Mouse (Mus musculus) hematopoietic stem cell, adult 5-6 weeks (primary cell): ENCODE measurements at regions not wholly inside any gene's neighbourhood (a gene's known extent, or its start where the extent isn't known, plus 50 kb on each side); places are given as distances from the start of the nearest gene placed in this dataset.

Experiments
- ATAC-seq, 2 experiments: fragments of 125-278 bp in 1 of 2; replicated peaks in 1 of 2; 2 replicates each; pipeline ENCODE4 v1.8.0; 2016 to 2017; ENCODE audit warnings: inconsistent platforms in 2 of 2, mild to moderate bottlenecking in 2 of 2, moderate number of reproducible peaks in 2 of 2, low read depth in 1 of 2, moderate TSS enrichment in 1 of 2; ENCODE audit not compliant: low FRiP score in 2 of 2, poor library complexity in 2 of 2, severe bottlenecking in 2 of 2, insufficient read depth in 1 of 2, low TSS enrichment in 1 of 2

GRCm38 (mm10) chr1:41326861-41327480 is 521.6 kb downstream of the Tmem182 start:
- ATAC-seq, result no peak

DNA sequence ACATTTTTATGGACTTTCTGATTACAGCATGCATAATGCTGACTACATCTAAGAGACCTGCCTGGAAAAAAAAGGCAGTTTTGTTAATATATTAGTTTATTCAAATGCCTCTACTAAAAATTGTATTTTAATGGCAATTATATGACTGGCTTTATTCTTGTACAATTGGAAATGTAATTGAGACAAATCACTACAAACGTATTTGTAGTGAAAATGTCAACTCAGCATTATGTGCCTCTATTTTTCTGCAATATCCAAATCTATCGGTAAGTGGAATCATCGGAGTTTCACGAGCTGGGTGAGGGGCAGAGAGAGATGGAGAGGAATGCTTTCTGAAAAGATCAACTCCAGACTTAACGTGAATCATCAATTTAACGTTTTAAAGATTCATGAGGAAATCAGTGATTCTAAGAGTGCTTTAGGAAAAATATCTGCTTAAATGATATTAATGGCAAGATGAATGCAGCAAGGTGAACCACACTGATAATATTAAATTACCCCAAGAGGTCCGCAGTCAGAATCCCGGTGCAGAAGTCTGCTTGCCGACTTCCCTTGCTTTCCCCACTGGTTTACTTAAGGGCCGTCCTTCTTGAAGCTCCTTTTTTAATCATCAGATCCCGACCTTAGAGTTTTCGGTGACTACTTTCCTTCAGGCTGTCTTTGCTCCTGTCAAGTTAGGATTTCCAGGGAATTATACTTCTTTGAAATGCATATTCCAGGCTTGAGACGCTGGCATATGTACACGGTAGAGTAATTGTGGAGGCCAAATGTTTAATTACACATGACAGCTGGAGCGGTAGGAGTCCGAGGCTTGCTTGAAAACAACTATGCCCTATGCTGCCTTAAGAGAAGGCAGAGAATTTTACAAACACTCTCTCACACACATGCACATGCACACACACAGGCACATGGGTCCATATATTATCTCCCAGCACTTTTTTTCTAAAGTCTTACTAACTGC is 544.7 kb downstream of the Tmem182 start:
- no peak for ATAC-seq

- ATAC-seq, result no peak
Observed at GRCm38 (mm10) chr1:41359061-41359460, 553.7 kb downstream of the Tmem182 start.

- ATAC-seq, result no peak
Observed at GRCm38 (mm10) chr1:41361512-41361911, 556.1 kb downstream of the Tmem182 start.

DNA sequence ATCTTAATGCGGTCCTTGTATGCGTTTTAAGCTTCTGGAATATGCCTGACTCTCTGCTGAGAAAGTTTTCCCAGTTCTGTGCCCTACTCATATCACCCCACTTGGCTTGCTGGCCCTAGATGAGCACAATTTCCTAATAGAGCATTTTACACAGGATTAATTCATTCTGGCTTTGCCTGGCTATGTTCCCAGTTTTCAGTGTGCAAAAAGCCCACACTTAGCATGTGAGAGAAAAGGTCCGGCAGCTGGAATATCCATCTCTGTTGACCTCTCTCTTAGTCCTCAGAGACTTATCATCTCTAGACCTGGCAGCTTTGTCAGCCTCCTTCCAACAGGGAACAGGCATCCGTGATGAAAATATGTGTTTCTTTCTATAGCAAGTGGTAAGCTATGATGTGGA is 574.6 kb downstream of the Tmem182 start:
- ATAC-seq, result no peak

DNA sequence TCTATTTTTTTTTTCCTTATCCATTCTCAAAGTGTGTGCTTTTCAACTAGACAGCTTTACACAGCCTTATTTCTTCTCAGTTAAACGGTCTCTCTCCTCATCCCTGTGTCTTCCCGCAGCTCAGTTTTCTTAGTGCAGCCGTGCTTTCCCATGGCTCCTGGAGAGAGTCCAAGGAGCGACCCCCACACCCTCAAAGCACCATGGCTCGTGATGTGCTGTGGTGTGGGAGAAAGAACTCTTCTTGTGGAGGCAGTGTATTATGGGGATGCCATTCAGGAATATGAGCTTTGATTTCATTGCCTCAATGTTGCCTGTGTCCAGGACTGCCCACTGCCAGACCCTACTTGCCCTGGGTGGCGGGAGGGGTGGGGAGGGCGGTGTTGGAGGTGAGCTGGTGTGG is 576.1 kb downstream of the Tmem182 start:
- no peak for ATAC-seq

- ATAC-seq, result no peak
Observed at GRCm38 (mm10) chr1:41384731-41385130, 579.3 kb downstream of the Tmem182 start.

GRCm38 (mm10) chr1:41386435-41386834 is 581.0 kb downstream of the Tmem182 start:
- no peak for ATAC-seq

GRCm38 (mm10) chr1:41390102-41390884 is 584.9 kb downstream of the Tmem182 start:
- no peak for ATAC-seq

GRCm38 (mm10) chr1:41391071-41391470 is 585.7 kb downstream of the Tmem182 start:
- ATAC-seq, result no peak

GRCm38 (mm10) chr1:41393287-41393686 is 587.9 kb downstream of the Tmem182 start:
- no peak for ATAC-seq

GRCm38 (mm10) chr1:41395081-41395480 is 589.7 kb downstream of the Tmem182 start:
- ATAC-seq, result no peak

DNA sequence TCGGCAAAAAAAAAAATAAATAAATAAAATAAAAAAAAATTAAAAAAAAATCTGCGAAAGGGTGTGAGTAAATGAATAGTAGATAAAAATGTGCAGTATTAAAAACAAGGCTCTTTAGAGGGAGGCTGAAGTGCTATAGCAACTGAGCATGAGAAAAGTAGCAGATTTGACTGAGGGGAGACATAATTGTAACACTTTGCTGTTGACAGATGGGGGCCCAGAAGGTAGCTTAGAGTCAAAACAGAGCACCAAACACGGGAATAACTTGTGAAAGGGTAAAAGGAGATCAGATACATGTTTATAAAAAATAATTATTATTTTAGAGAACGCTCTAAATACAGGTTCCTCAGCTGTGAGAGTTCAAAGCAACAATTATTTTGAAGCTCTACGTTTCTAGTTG is 605.1 kb downstream of the Tmem182 start:
- no peak for ATAC-seq

GRCm38 (mm10) chr1:41411641-41412040 is 606.2 kb downstream of the Tmem182 start:
- no peak for ATAC-seq

GRCm38 (mm10) chr1:41412078-41412477 is 606.7 kb downstream of the Tmem182 start:
- no peak for ATAC-seq

GRCm38 (mm10) chr1:41420489-41421327 is 615.3 kb downstream of the Tmem182 start:
- ATAC-seq, result no peak

DNA sequence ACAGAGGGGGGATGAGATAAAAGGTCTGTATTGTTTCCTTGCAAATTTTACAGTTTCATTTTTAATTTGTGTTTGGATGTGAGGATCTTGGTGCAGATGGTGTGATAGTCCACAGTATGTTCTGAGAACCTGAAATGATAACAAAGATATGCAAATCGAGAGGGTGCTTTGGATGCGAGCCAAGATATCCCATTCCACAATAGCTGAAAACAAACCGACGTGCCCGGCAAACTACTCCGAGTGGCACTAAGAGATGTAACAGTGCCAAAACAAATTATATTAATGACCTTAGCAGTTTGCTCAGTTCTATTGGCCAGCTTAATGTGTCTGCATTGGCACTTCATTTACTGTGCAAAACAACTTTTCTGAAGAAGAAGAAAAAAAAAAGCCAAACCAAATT is 622.5 kb downstream of the Tmem182 start:
- ATAC-seq, result no peak
